27 mouse cellular contexts compared by ENCODE assay signal in the genomic region with DNA sequence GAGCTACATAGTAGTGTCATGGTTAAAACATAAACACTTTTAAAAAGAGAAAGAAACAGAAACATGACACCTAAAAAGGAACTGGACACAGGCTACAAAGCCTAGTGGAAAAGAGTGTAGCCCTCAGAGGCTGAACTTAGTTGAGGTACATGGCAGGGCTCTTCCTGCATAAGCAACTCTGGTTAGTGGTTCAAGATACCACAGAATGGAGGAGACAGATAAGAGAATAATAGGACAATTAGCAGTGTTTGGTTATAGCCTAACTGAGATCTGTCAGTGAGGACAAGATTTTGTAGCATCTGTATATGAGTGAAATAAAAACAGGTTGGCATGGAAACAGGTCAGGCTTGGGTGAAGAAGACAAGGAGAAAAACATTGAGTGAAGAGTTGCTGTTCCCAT.
DNase-seq lines count a peak whose midpoint lies in the region; ATAC-seq and TF ChIP-seq lines count a peak whose summit lies in the region.
"Had no signal": no experiment of that assay in that cellular context is flagged by ENCODE, and none has a peak within 500 bp of the region (broad histone marks: within the 10 kb centered on the region; RNA-seq: fewer than 3 reads in every experiment).

No protein-coding gene starts in this region.

- no peak for TF ChIP-seq CTCF in G1E (IDR thresholded peaks at IDR 0.05; ENCODE audit: low read depth, low read length)
- no peak for TF ChIP-seq CTCF in kidney, adult 2 months (conservative IDR thresholded peaks at IDR 0.05; ENCODE audit: insufficient read depth, insufficient read length, low read depth, low read length)

- peak; percentile 15; the same call in 1 of the 2 replicates for ATAC-seq in G1E (ENCODE audit: extremely low read depth, insufficient number of reproducible peaks, low FRiP score, poor library complexity, severe bottlenecking)
- peak; percentile 78 for ATAC-seq in common myeloid progenitor, adult 5-6 weeks (replicated peaks; ENCODE audit: low read depth, poor library complexity, severe bottlenecking)
- peak; percentile 67 for ATAC-seq in megakaryocyte-erythroid progenitor cell, adult 5-6 weeks (replicated peaks; ENCODE audit: low FRiP score, low TSS enrichment, poor library complexity, severe bottlenecking)
- ATAC-seq: activated CD4-positive, CD25-positive, alpha-beta regulatory T cell, adult 4 months; CD4-positive, CD25-positive, alpha-beta regulatory T cell, adult 4 months; forebrain, embryonic 14.5 days; forebrain, embryonic 16.5 days; Patski had no signal

- no peak overlapping the region for H3K4me3 ChIP-seq in G1E (ENCODE audit: low read depth, low read length)
- no peak overlapping the region for H3K4me3 ChIP-seq in kidney, adult 2 months (ENCODE audit: insufficient read depth, low read depth, low read length)
- H3K4me3 ChIP-seq: embryonic facial prominence, embryonic 13.5 days; embryonic facial prominence, embryonic 15.5 days; erythroblast, embryonic 14.5 days; forebrain, embryonic 10.5 days; forebrain, embryonic 12.5 days had no signal

- H3K27ac ChIP-seq in kidney, adult 2 months (ENCODE audit: insufficient read depth, low read depth, low read length) = no peak overlapping the region
- H3K27ac ChIP-seq: embryonic facial prominence, embryonic 13.5 days; embryonic facial prominence, embryonic 15.5 days; forebrain, embryonic 10.5 days; forebrain, embryonic 12.5 days had no signal

- no peaks in the 10 kb centered on the region for H3K9me3 ChIP-seq in G1E (replicated peaks)
- H3K9me3 ChIP-seq: embryonic facial prominence, embryonic 13.5 days; embryonic facial prominence, embryonic 15.5 days; forebrain, embryonic 10.5 days; forebrain, embryonic 12.5 days had no signal

- no peaks in the 10 kb centered on the region for H3K27me3 ChIP-seq in G1E (ENCODE audit: insufficient read depth, low read length)
- no peaks in the 10 kb centered on the region for H3K27me3 ChIP-seq in kidney, adult 2 months (replicated peaks; ENCODE audit: control insufficient read depth, insufficient read depth, low read length)
- H3K27me3 ChIP-seq: CH12.LX; embryonic facial prominence, embryonic 13.5 days; embryonic facial prominence, embryonic 15.5 days; forebrain, embryonic 12.5 days had no signal

- DNase-seq in G1E (ENCODE audit: low spot score) = no peak
- DNase-seq in spleen, postnatal 14 days (ENCODE audit: low spot score in 2 of 2) = no peak
- no peak for DNase-seq in kidney, postnatal 4 days
- no peak for DNase-seq in kidney, adult 2 months
- DNase-seq: adrenal gland, adult 8-10 months; adrenal gland, postnatal 14 days; adrenal gland, postnatal 36 days; B cell, adult 2 months; cerebellum, adult 11-12 months; cerebellum, adult 2 months; cerebellum, adult 9-10 months; cerebellum, postnatal 10 days; cerebellum, postnatal 25 days; embryo, embryonic 11 days had no signal

- no peak for TF ChIP-seq POLR2A in kidney, adult 2 months (IDR thresholded peaks at IDR 0.05; ENCODE audit: low read depth, low read length)

- no peaks in the 10 kb centered on the region for H3K36me3 ChIP-seq in G1E (replicated peaks)
- no peaks in the 10 kb centered on the region for H3K36me3 ChIP-seq in kidney, adult 2 months (ENCODE audit: control insufficient read depth, insufficient read depth, low read length)
- H3K36me3 ChIP-seq: embryonic facial prominence, embryonic 13.5 days; embryonic facial prominence, embryonic 15.5 days; forebrain, embryonic 10.5 days; forebrain, embryonic 12.5 days had no signal

- no peaks in the 10 kb centered on the region for H3K4me1 ChIP-seq in G1E (ENCODE audit: insufficient read depth, low read depth, low read length)
- no peaks in the 10 kb centered on the region for H3K4me1 ChIP-seq in kidney, adult 2 months (ENCODE audit: control insufficient read depth, insufficient read depth, low read length)
- H3K4me1 ChIP-seq: embryonic facial prominence, embryonic 13.5 days; embryonic facial prominence, embryonic 15.5 days; forebrain, embryonic 10.5 days; forebrain, embryonic 12.5 days had no signal

Comparison
In these comparisons a context has a peak if more than half of its experiments do, and no peak if none do; other contexts are left out.
1. ATAC-seq: peak in every context shown above with its lines; median percentile 78 in common myeloid progenitor, adult 5-6 weeks; 67 in megakaryocyte-erythroid progenitor cell, adult 5-6 weeks; 15 in G1E.